Mouse (Mus musculus) Patski (cell line): Measurements from ENCODE around the gene Herc2. TPM values are rescaled to one million over a fixed set of nuclear protein-coding genes. Genes with fewer than 3 reads are reported as not detected.
"Not testable (repeated sequence)": the region's sequence is repeated elsewhere in the genome, so short reads cannot be mapped to it uniquely, and the experiment has no call there.

Source experiments
- ATAC-seq: fragments of 100-300 bp; one replicate; pipeline ENCODE4 v1.8.0; 2021
- CTCF ChIA-PET: fragments of 350-600 bp; sonication (Branson Sonifier 250); formaldehyde crosslinking; loops from one replicate; lab custom pipeline; 2022; ENCODE audit warnings: inconsistent platforms; lab: Charles Lee
- POLR2A ChIA-PET: fragments of 350-600 bp; sonication (Branson Sonifier 250); formaldehyde crosslinking; loops from one replicate; lab custom pipeline; 2022; ENCODE audit warnings: antibody characterized with exemption, inconsistent platforms; lab: Charles Lee
- DNase-seq: peaks from one replicate; pipeline ENCODE4 v3.0.0-alpha.2; 2011; ENCODE audit warnings: low read depth, low spot score
- H3K27me3 ChIP-seq: fragments of 371-371 bp; one replicate; pipeline ENCODE4 v1.5.1; 2021
- CTCF ChIP-seq: fragments of 100-300 bp; IDR thresholded peaks from one replicate; pipeline ENCODE4 v1.5.1; 2021
- in situ Hi-C: fragments of 300-500 bp; cut with MboI; formaldehyde crosslinking; loops from 3 replicates; pipeline ENCODE4 v1.11.1; 2018; ENCODE audit warnings: low pct_unique_long_range_greater_than_20kb, mixed read lengths
- polyA plus RNA-seq: library from polyadenylated mRNA; unstranded; gene quantifications from one replicate; pipeline ENCODE4 v1.2.3, GENCODE M21; 2021

Gene Herc2
- polyA plus RNA-seq = 35.7 TPM

- in situ Hi-C loops = loop anchor here (10.0 kb wide), 1 partner anchor 65 kb away; no protein-coding TSS in a partner anchor
- ATAC-seq = peak; percentile 98
Observed at GRCm38 (mm10) chr7:56049831-56050321, at the start of gene Herc2. Herc2 (plus strand) TSS chr7:56050196.

DNA sequence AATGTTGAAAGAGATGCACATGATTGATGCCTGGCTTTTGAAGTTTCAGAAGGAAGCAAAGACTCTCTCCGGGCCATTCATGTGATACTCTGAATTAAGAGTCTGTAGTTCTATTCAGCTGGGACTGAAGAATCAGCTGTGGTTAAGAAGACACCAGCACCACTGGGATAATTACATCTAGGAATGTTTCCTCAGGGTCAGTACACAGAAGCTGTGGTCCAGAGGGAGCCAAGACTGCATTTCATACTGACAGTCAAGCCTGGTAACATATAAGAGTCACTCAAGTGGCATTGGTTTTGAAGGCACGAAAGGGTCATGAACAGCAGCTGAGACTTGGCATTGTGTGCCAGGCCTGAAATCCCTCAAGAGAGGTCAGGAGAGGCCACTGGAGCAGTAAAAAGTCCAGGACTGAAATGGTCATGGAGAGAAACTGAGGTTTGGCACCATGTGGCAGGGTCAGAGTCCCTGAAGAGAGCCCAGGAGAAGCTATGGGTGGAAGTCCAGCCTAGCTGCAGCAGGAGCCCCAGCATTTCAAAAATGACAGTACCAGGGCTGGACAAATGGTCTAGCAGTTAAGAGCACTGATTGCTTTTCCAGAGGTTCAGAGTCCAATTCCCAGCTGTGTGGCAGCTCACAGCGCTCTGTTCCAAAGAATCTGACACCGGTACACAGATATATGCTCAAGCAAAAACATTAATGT lies 39.5 kb upstream of the Herc2 start:
- in situ Hi-C loops = no loop called here
- H3K27me3 ChIP-seq = no peaks in the 10 kb centered on the region
- POLR2A ChIA-PET = no interaction called here
- ATAC-seq (peak; percentile 82), DNase-seq (peak; percentile 35)
- TF ChIP-seq CTCF = no peak
- CTCF ChIA-PET = interaction anchor here (0.8 to 3.0 kb wide), 3 partner anchors 9 to 32 kb away, joined by 4 to 9 read pairs (median 4); partner anchors contain the start of gene Nipa1

More at GRCm38 (mm10) chr7:56049831-56050321, at the start of gene Herc2:
- ChIA-PET POLR2A (no interaction called here), CTCF (interaction anchor here (1.3 kb wide), 1 partner anchor 61 kb away, joined by 3 read pairs; no protein-coding TSS in a partner anchor)
- no peaks in the 10 kb centered on the region for H3K27me3 ChIP-seq
- TF ChIP-seq CTCF = no peak
- peak; percentile 98 for DNase-seq

DNA sequence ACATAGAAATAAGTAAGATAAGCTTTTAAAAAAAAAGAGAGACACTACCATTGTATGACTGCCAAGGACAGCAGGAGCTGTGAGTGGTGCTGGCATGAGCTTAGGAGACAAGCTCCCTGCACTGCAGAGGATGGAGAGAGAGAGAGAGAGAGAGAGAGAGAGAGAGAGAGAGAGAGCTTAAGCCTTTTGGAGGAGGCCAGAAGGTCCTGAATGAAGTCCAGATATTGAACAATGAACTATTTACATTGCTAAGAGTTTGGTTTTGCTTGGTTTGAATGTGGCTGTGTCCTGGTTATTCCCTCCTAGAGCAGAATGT lies 39.0 kb upstream of the Herc2 start:
- POLR2A ChIA-PET = no interaction called here
- DNase-seq (no peak), ATAC-seq (no peak)
- no peaks in the 10 kb centered on the region for H3K27me3 ChIP-seq
- CTCF ChIA-PET = interaction anchor here (0.8 to 3.0 kb wide), 3 partner anchors 9 to 32 kb away, joined by 4 to 9 read pairs (median 4); partner anchors contain the start of gene Nipa1
- TF ChIP-seq CTCF = no peak
- in situ Hi-C loops = no loop called here

DNA sequence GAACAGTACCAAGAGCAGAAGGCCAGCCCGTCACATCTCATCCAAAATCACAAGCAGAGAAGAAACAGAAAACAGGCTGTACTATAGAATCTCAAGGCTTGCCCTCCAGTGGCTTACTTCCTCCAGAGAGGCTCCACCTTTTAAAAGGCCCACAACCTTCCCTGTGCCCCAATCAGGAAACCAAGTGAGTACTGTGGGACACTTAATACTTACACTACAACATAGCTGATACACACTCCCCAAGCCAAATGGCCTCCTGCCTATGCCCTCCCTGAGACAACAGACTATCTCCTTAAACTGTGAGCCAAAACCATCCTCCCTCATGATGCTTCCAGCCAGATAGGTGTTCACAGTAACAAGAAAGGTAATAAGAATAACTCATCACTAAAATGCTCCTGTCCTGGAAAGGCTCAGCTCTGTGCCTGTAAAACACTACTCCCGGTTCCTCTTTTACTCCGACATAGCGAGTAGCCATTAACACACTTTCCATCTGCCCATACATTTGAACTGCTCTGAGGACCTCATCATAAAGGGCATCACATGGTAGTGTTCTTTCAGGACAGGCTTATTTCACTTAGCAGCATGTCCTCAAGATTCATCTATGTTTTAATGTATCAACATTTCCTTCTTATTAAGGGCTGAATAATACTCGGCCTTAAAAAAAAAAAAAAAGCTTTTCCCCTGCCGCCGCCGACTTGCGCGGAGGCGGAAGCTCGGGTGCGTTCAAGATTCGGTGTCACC lies 36.6 kb upstream of the Herc2 start:
- ATAC-seq = no peak
- no peaks in the 10 kb centered on the region for H3K27me3 ChIP-seq
- POLR2A ChIA-PET = interaction anchor here (0.6 kb wide), 1 partner anchor 17 kb away, joined by 4 read pairs; no protein-coding TSS in a partner anchor
- TF ChIP-seq CTCF = no peak
- CTCF ChIA-PET = no interaction called here
- in situ Hi-C loops = no loop called here
- no peak for DNase-seq

- POLR2A ChIA-PET, ATAC-seq: not testable (repeated sequence)
Observed at GRCm38 (mm10) chr7:56014002-56014702, 35.8 kb upstream of the Herc2 start.

GRCm38 (mm10) chr7:56015172-56015571 lies 34.8 kb upstream of the Herc2 start:
- no peak for TF ChIP-seq CTCF
- ATAC-seq = no peak
- in situ Hi-C loops = no loop called here
- ChIA-PET CTCF (no interaction called here), POLR2A (no interaction called here)
- no peaks in the 10 kb centered on the region for H3K27me3 ChIP-seq
- no peak for DNase-seq

More at GRCm38 (mm10) chr7:56014002-56014702, 35.8 kb upstream of the Herc2 start:
- DNase-seq, in situ Hi-C loops, H3K27me3 ChIP-seq, CTCF ChIA-PET: not testable (repeated sequence)

DNA sequence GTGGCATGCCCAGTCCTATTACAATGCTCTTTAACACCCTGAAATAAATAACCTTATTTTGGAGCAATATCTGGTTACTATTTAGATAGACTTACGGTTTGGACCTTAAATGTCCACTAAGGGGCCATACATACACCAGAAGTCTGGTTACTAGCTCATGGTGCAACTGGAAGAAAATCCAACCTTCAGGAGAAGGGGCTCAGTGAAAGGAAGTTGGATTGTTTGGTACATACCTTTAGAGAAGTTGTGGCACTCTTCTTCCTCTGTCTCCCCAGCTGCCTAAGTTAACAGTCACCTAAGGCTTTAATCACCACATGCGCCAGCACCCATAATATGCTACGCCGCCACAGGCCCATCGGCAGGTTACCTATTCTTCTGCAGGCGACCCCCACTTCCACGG lies 34.2 kb upstream of the Herc2 start:
- DNase-seq (no peak), ATAC-seq (no peak)
- H3K27me3 ChIP-seq = no peaks in the 10 kb centered on the region
- TF ChIP-seq CTCF = no peak
- ChIA-PET POLR2A (no interaction called here), CTCF (interaction anchor here (0.8 kb wide), 1 partner anchor 27 kb away, joined by 3 read pairs; no protein-coding TSS in a partner anchor)
- in situ Hi-C loops = no loop called here

DNA sequence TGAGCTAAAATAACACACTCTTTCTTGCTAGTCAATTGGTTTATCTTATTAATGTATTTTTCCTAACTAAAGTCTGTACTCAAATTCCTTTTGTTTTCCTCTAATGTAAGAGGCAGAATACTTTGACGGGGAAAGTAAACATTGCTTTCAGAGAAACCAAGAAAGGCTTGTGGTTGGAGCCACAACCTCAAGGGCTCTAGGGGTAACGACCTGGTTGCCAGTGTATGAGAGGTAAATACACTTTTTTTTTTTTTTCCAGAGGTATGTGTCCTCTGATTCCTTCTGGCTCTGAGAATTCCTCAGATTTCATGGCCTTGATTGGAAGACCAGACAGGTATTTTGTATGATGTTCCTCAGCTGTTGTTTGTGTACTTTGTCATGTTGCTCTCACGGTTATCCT lies 32.2 kb upstream of the Herc2 start:
- ATAC-seq = no peak
- CTCF ChIA-PET = interaction anchor here (1.7 kb wide), 1 partner anchor 25 kb away, joined by 4 read pairs; no protein-coding TSS in a partner anchor
- in situ Hi-C loops = no loop called here
- TF ChIP-seq CTCF = no peak
- H3K27me3 ChIP-seq = no peaks in the 10 kb centered on the region
- no peak for DNase-seq
- POLR2A ChIA-PET = no interaction called here

- in situ Hi-C loops = no loop called here
- H3K27me3 ChIP-seq = no peaks in the 10 kb centered on the region
- no peak for TF ChIP-seq CTCF
- DNase-seq (no peak), ATAC-seq (peak; percentile 9)
- ChIA-PET POLR2A (no interaction called here), CTCF (interaction anchor here (1.0 to 1.7 kb wide), 2 partner anchors 24 to 51 kb away, joined by 3 to 4 read pairs; no protein-coding TSS in a partner anchor)
Observed at GRCm38 (mm10) chr7:56018446-56018971, 31.5 kb upstream of the Herc2 start.
